Mouse (Mus musculus): ENCODE measurements around the gene Clasp2.

GRCm38 (mm10) chr9:113957777-113958176 lies 216.5 kb downstream of the Clasp2 start:
- TF ChIP-seq POLR2A (IDR thresholded peaks at IDR 0.05; ENCODE audit: control insufficient read depth, low read depth, low read length) (no peak), CTCF (IDR thresholded peaks at IDR 0.05; ENCODE audit: control insufficient read depth, insufficient read depth, insufficient replicate concordance, low read depth, low read length) (no peak)

Data from testis, adult 2 months (tissue).